Mouse (Mus musculus) kidney, adult 2 months (tissue): ENCODE data around the gene Nelfe.

ENCODE experiments used
- CTCF ChIP-seq: fragments of 200-500 bp; conservative IDR thresholded peaks from 2 replicates; pipeline ENCODE4 v1.5.1; 2011; ENCODE audit warnings: low read depth, mild to moderate bottlenecking, control low read depth, low read length, moderate library complexity, mixed read lengths; ENCODE audit not compliant: insufficient read depth, insufficient read length
- POLR2A ChIP-seq: fragments of 200-500 bp; IDR thresholded peaks from one replicate; pipeline ENCODE4 v1.6.1; 2011; ENCODE audit warnings: low read depth, low read length, control low read depth

DNA sequence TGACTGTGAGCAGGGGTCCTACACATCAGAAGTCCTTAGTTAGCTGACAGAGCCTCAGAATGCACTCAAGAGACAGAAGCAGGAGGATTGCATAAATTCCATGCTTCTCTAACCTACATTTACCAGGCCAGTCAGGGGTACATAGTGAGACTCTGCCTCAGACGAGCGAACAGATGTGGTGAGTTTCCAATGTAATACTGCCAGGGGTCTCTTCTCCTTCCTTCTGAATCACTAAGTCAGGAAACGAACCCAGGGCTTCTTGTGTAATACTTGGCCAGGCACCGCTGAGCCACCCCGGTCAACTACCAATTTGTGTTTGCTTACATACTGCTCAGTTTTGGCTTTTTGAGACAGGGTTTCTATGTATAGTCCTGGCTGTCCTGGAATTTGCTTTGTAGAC lies 37.8 kb downstream of the Nelfe start:
- TF ChIP-seq CTCF (no peak), POLR2A (no peak)
